Mouse (Mus musculus) kidney, postnatal 14 days (tissue): ENCODE results near the gene Sema5b.

ENCODE experiments used
- DNase-seq: peaks from one replicate; pipeline ENCODE4 v3.0.0; 2022; ENCODE audit warnings: mixed read lengths

The Sema5b gene

DNA sequence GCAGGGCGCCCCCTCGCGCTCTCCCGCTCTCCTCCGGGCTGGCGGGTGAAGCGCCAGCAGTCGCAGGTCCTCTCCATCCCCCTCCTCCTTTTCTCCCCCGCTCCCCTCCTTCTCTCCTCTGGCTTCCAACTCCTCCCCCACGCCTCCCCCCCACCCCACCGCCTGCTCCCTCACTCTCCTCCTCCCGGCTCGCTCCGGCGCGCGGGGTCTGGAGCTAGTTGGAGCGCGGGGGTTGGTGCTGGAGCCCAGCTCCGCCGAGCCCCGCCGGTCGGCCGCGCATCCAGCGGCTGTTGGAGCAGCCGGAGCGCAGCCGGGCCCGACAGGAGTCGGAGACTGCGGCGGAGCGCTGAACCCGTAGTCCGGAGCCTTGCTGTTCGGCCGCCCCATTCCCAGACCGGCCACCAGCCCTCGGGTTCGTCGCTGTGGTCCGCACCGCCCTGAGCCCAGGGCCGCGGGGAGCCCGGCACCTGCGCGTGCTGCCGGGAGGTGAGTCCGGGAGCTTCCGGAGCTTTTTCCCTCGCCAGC, at the start of gene Sema5b:
Gene Sema5b, plus strand, starts transcription at position 29 of the 525 bp plus-strand sequence.
- peak; percentile 71 for DNase-seq

DNA sequence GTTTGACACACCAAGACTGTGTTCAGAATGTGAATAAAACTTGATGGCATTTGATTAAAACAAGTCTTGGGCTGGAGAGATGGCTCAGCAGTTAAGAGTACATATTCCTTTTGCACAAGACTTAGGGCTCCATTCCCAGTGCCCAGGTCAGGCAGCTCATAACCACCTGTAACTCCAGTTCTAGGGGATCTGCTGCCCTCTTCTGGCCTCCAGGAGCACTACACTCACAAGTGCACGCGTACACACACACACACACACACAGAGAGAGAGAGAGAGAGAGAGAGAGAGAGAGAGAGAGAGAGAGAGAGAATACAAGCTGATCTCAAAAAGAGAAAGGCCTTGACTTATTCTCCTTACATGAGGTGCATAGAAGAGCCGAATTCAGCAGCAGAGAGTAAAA, 40.6 kb upstream of the Sema5b start:
- no peak for DNase-seq

GRCm38 (mm10) chr16:35501106-35501760, 39.7 kb upstream of the Sema5b start:
- DNase-seq: no peak

- DNase-seq: no peak
Observed at GRCm38 (mm10) chr16:35502456-35502855, 38.5 kb upstream of the Sema5b start.

DNA sequence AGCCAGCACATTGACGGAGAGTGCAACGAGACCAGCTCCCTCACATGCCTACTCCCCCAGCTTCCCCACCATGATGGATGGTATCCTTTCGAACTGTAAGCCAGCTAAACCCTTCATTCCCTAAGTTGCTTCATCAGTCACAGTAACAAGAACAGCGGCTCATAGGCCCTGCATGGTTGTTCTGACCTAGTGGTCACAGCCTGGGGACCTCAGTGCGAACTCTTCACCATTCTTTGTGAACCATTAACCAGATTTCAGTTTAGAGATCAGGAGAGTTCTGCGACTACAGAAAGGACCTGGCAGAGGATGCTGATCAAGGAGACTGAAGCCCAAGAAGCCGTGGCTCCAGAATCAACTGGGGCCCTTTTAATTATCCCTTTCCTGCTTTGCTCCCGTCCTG, 36.7 kb upstream of the Sema5b start:
- no peak for DNase-seq

- DNase-seq: no peak
Observed at GRCm38 (mm10) chr16:35505786-35506185, 35.2 kb upstream of the Sema5b start.

- no peak for DNase-seq
Observed at GRCm38 (mm10) chr16:35508581-35508980, 32.4 kb upstream of the Sema5b start.

GRCm38 (mm10) chr16:35509331-35510070, 31.4 kb upstream of the Sema5b start:
- DNase-seq: no peak

DNA sequence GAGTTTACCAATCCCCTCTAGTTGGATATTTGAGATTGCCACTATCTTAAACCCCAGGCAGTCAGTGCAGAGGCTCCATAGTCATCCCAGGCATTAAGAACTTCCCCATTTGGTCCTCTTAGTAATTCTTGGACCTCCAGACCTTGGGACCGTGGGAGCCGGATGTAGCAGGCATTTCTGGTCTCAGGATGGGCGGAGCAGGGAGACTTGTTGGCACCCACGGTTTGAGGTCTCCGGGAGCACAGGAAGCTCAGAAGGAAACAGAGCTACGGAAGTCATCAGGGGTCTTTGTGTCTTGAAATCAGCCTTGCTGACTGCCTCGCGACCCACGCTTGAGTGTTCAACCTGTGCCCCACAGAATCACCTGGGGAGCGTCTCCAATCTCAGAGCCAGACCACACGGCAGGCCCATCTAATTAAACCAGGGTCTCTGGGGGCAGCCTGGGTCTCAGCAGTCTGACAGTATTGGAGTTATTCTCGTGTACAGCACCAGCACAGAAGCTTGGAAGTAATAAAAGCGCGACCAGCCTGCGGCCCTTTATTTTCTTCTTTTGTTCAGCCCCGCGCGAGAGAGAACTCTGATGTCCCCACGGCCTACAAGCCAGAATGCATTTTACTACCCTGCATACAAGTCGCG, 24.9 kb upstream of the Sema5b start:
- DNase-seq: peak; percentile 62

DNA sequence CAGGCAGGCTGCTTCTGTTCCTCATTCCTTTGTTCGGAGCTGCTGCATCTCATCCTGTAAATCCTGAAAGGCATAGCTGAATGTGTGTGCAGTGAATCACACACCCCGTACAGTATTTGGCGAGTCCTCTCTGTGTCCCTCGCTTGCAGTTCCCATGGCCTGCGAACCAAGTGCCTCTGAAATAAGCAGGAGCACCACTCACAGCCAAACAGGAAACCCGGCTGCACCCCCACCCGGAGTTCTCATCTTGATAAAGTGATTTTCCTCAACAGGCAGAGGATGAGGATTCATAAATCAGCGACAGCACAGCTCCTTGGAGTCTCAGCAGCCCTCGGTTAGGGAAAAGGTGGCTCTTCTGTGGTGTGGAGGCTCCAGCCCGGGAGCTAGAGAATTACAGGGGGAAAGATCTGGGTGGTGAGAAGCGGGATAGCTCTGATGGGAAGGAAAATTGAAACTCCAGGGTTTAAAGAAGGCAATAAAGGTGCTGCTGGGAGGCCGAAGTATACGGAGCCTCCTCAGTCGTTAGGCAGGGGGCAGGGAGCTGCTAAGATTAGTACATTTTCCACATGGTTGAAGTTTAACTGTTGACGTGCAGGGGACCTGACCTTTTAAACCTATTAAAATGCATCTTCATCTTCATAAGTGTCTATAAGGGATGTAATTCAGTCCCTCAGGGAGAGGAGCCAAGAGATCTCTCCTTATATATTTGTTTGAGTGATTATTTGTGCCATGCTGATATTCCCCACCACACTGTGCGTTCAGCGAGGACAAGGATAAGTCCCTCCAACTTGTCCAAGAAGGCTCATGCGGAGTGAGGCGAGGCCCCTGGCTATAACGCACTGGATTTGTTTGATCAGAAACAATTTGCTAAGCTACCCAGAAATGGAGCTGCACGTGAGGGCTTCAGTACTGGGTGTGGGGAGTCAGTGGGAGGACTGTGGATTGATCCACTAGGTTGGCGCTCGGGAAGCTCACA, 22.7 kb upstream of the Sema5b start:
- DNase-seq: peak; percentile 75

GRCm38 (mm10) chr16:35519245-35519644, 21.7 kb upstream of the Sema5b start:
- DNase-seq: peak; percentile 62

- DNase-seq: no peak
Observed at GRCm38 (mm10) chr16:35524200-35524599, 16.7 kb upstream of the Sema5b start.

DNA sequence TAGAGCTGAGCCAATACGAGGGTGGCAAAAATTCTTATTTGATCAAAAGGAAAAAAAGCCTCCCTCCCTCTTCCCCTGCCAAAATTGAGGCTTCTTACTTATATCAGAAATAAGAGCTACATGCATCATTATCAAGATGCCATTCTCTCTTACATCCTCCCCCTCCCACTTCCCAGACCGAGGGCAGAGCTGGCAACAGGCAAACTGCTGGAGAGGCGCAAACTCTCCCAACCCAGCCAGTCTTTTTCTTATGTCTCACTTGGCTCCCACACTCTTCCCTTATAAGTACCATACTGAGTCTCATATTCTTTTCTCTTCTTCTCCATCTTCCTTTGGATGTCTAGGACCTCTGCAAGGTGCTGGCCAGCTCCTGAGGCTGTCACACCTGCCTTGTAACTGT, 6.3 kb upstream of the Sema5b start:
- no peak for DNase-seq

DNA sequence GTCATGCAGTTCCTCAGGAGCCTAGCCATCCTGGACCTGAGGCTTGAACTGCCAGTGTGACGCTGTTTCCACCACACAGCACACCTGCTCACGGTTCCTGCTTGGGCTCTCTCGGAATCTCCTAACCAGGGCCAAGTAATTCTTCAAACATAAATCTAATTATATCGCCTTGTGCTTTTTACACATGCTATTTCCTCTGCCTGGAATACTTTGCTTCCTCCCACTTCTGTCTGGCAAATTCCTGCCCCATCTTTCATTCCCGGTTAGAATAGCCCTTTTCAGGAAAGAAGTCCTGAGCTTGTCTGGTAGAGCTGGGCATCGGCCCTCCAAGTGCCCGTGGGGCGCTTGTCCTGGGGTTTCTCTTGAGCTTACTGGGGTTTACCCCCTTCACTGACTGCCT, 3.3 kb upstream of the Sema5b start:
- peak; percentile 21 for DNase-seq

DNA sequence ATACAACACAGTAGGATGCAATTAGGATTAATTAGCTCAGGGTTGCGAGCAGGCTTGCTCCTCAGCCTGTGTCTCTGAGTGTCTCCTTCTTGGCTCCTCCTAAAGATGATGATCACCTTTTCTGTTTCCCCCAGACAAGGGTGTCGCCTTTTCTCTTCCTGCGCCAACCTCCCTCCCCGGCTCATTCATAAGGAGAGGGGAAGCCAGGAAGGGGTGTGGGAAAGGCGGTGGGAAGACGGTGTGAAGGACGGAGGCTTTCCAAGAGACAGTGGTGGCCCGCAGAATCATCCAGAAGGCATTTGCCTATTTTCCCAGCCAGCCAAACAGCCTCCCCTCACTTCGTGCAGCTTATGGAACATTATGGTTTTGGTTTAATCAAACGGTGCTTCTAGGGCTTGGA, 1.9 kb upstream of the Sema5b start:
- no peak for DNase-seq

DNA sequence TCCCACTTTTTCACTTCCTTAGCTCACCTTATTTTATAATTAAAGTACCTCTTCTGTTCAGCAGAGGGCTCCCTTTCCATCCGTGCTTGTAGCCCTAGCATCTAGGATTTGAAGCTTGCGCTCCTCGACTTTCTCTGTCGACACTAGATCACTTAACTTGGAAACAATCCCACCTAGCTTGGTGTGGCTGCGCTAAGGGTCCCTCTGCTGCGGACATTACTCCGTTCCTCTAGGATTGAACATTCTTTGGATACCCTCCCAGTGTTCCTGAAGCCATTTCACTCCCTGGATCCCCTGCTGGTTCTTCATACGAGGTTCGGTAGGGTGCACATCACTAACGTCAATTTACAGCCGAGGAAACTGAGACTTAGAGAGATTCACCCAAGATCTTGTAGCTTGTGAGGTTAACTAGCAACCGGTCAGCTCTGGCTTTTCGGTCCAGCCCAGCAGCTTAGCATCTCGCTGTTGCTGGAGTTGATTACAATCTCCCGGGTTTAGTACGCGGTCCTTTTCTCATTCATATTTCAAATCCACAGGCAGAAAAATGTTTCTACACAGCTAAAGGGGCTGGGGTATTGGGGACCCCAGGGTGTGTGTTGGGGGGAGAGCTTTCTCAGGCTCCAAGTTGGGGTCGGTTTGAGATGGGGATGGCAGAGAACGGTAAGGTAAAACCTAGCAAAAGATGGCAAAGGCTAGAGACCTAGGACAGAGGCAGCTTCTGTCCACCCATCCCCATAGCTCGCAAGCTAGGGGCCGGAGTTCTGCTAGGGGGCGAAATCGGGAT, 420 bp upstream of the Sema5b start:
- peak; percentile 55 for DNase-seq

DNA sequence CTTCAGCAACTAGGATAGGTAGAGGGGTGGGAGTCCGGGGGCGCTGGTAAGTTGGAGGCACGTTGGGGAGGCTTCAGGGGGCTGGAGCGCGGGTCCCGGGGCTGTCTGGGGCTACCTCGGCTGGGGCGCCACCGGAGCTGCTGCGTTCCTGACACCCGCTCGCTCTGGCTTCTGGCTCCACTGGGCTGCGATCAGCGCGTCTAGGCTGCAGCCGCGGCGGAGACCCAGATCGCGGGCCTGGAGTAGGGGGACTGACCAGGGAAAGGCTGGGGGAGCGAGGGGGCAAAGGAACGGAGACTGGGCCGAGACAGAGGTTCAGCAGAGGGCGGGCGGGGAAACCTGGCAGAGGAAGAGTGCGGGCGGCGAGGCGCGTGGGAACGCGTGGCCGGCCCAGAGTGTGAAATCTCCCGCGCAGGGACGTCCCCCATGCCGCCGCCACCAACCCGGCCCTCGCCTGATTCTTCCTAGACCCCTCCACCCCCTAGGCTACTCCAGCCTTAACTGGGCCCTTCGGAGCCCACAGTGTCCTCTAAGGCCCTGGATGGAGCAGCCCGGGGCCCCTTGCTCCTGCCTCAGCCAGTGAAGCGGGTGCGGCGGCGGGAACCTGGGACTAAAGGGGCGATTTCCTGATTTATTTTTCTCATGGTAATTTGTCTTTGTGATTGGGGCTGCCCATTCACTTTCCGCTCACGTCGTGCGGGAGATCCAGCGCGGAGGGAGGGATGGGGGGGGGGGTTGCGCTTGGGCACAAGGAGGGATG, 896 bp downstream of the Sema5b start:
- DNase-seq: peak; percentile 26

GRCm38 (mm10) chr16:35542421-35542780, 1.5 kb downstream of the Sema5b start:
- no peak for DNase-seq

DNA sequence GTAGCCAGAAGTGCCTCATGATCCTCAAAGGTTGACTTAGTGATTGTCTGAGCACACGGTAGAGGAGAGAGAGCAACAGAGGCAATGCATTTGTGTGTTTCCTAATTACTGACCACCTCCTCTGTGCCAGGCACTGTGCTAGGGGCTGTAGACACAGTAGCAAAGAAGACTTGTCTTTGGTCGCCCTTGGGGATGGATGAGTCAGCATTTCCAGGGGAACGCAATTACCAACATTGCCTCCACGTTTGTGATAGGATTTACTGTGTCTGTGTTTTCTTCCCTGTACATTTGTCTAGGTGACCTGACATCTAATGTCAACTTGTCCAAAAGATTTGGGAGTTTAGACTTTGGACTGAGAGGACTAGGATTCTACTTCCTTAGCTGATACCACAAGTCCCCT, 4.8 kb downstream of the Sema5b start:
- DNase-seq: no peak

DNA sequence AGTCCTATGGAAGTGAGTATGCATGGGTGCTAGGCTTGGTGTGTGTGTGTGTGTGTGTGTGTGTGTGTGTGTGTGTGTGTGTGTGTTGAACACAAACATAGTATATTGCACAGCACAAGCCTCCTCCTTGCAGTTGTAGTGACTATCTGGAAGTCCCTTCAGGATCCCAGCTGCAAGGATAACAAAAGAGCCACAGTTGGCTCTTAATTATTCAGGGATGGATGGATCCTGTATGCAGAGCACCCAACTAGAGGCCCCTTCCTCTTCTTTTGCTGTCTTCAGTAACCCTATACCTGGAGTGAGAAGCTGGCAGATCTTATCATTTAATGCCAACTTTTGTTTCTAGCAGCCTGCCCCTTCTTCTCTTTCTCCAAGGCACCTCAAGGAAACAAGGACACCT, 7.0 kb downstream of the Sema5b start:
- DNase-seq: no peak

- DNase-seq: no peak
Observed at GRCm38 (mm10) chr16:35549354-35549753, 8.4 kb downstream of the Sema5b start.
